Mouse (Mus musculus) heart, adult 2 months (tissue): ENCODE measurements around the gene Rxfp4. TPM values are rescaled to one million over a fixed set of nuclear protein-coding genes. Genes with fewer than 3 reads are reported as not detected.
A peak's percentile ranks its signal among the peaks of the same experiment; 100 is the strongest.

Experiments
- DNase-seq, 2 experiments: peaks; one replicate each; pipeline ENCODE4 v3.0.0; 2021
- H3K27ac ChIP-seq: fragments of 200-600 bp; 2 replicates; pipeline ENCODE4 v1.8.1; 2022
- H3K27me3 ChIP-seq: fragments of 200-500 bp; 2 replicates; pipeline ENCODE4 v1.6.1; 2012; ENCODE audit warnings: mild to moderate bottlenecking, low read length, inconsistent platforms, mixed read lengths; ENCODE audit not compliant: control insufficient read depth, insufficient read depth
- H3K36me3 ChIP-seq: fragments of 200-500 bp; 2 replicates; pipeline ENCODE4 v1.6.1; 2012; ENCODE audit warnings: low read length, inconsistent platforms; ENCODE audit not compliant: control insufficient read depth, insufficient read depth
- H3K4me1 ChIP-seq: fragments of 200-500 bp; 2 replicates; pipeline ENCODE4 v1.6.1; 2011; ENCODE audit warnings: low read length; ENCODE audit not compliant: control insufficient read depth, insufficient read depth
- H3K4me3 ChIP-seq: fragments of 200-600 bp; 2 replicates; pipeline ENCODE4 v1.8.1; 2022
- H3K79me2 ChIP-seq: fragments of 200-500 bp; replicated peaks from 2 replicates; pipeline ENCODE4 v1.6.1; 2012; ENCODE audit warnings: mild to moderate bottlenecking, inconsistent platforms, low read length, moderate library complexity, mixed read lengths; ENCODE audit not compliant: control insufficient read depth, insufficient read depth
- H3K9ac ChIP-seq: fragments of 200-500 bp; 2 replicates; pipeline ENCODE4 v1.6.1; 2012; ENCODE audit warnings: low read depth, mild to moderate bottlenecking, control low read depth, inconsistent platforms, low read length, mixed read lengths
- CTCF ChIP-seq: fragments of 200-600 bp; IDR thresholded peaks from 2 replicates; pipeline ENCODE4 v1.8.1; 2022; ENCODE audit warnings: antibody characterized with exemption, mild to moderate bottlenecking, moderate library complexity
- EP300 ChIP-seq: fragments of 200-500 bp; IDR thresholded peaks from 2 replicates; pipeline ENCODE4 v1.6.1; 2011; ENCODE audit warnings: low read depth, low read length, control low read depth; ENCODE audit not compliant: insufficient read depth
- POLR2A ChIP-seq: fragments of 200-500 bp; IDR thresholded peaks from 2 replicates; pipeline ENCODE4 v1.6.1; 2011; ENCODE audit warnings: mild to moderate bottlenecking, low read depth, low read length, control low read depth; ENCODE audit not compliant: insufficient read depth
- WGBS: fragments of 180-500 bp; shearing (Covaris S2); methylation state at CpG from one replicate; pipeline ENCODE4 v1.1.7; 2018; 5-methylcytosine and 5-hydroxymethylcytosine counted together
- intact Hi-C: fragments of 180-260 bp; cut with DNase I; formaldehyde crosslinking; loops from one replicate; pipeline ENCODE4 v1.15.1; 2025
- polyA plus RNA-seq: library from polyadenylated mRNA; depleted of rRNA; stranded (reverse); fragments of >200 nt; gene quantifications from 2 replicates; pipeline ENCODE4 v1.2.3, GENCODE M21; 2012
- total RNA-seq, 2 experiments: library from RNA; stranded (reverse); gene quantifications; 2 replicates each; pipeline ENCODE4 v1.2.3; 2021

The Rxfp4 gene
- total and polyA plus RNA-seq, 3 experiments, result not detected

DNA sequence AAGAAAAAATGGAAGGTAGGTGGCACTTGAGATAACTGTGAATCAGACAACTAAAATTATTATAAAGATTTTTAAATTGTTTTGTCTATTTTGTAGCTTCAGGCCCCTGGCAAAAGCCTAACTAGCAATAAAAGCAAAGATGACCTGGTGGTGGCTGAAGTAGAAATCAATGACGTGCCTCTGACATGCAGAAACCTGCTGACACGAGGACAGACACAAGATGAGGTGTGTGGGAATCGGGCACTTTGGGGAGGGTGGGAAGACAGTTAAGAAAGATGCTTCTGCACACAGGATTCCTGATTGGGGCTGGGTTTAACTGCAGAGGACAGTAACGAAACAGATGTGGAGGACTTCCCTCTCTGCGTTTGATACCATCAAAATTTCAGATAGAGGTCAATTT is 36.1 kb upstream of the Rxfp4 start:
- H3K4me3 ChIP-seq, result no peak overlapping the region
- no peaks in the 10 kb centered on the region for H3K27me3 ChIP-seq
- H3K36me3 ChIP-seq, result peaks cover 32% of the 10 kb centered on the region
- H3K9ac ChIP-seq, result no peak overlapping the region
- no peak overlapping the region for H3K27ac ChIP-seq
- intact Hi-C loops, result no loop called here
- peaks cover 3% of the 10 kb centered on the region for H3K79me2 ChIP-seq
- peaks cover 6% of the 10 kb centered on the region for H3K4me1 ChIP-seq
- TF ChIP-seq CTCF (no peak), EP300 (no peak), POLR2A (no peak)
- 63% methylated on average over 5 of the region's 5 CpGs for WGBS
- DNase-seq, result no peak

DNA sequence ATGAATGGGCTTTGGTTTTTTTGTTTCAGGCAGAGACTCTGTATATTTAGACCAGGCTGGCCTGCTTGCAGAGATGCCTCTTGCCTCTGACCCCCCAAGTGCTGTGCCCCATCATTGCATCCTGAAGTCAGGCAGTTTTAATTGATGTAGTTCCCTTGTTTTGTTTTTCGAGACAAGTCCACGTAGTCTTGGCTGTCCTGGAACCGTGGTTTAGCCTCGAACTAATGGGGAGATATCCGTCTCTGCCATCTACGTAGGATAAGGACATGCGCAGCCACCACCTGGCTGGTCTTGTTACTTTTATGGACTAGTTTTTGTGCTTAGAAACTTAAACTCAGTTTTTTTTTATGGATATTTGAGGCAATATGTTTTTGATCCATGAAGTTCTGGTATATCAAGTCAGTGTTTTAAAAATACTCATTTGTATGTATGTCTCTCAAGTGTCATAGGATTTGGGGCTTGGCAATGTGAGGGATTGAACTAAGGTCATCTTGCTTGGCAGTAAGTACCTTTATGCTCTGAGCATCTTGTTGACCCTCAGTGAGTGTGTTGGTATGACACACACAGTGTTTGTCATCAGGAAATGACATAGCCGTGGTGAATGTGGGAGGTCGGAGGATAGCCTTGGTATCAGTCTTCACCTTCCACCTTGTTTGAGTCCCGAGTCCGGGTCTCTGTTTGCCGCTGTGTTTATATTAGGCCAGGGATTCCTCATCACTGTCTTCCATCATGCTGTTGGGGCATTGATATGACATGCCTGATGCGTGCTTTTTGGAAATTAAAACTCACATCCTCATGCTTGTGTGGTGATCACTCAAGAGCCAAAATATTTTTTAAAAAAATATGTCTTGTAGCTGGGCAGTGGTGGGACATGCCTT is 34.0 kb upstream of the Rxfp4 start:
- intact Hi-C loops, result loop anchor here (2.0 kb wide), 2 partner anchors 28 to 52 kb away; no protein-coding TSS in a partner anchor

DNA sequence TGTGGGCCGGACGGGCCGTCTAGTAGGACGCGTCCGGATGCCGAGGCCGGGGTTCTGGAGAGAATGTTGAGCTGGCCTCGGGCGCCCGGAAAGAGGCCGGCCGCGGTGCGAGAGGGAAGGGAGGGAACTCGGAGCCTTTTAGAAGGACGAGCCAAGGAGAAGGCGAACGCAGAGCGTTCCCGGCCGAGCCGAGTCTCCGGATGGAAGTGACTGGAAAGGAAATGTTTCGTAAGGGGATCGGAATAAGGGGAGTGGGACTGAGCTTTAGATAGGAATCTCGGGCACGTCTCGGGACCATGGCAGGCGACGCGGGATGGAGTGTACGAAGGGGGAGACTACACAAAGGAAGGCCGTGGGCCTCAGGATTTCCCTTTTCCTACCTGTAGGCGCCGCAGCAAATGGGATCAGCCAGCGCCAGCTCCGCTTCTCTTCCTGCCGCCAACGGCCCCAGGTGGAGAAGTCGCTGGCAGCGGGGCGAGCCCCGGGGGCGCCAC is 33.1 kb upstream of the Rxfp4 start:
- Histone ChIP-seq H3K9ac (peak overlapping the region; percentile 95), H3K36me3 (peaks cover 21% of the 10 kb centered on the region), H3K4me3 (peak overlapping the region; percentile 54), H3K27ac (peak overlapping the region; percentile 99), H3K79me2 (peaks cover 3% of the 10 kb centered on the region), H3K27me3 (no peaks in the 10 kb centered on the region), H3K4me1 (peaks cover 6% of the 10 kb centered on the region)
- under 1% methylated on average over 45 of the region's 45 CpGs for WGBS
- TF ChIP-seq POLR2A (no peak; the same call in 1 of the 2 replicates), CTCF (peak; percentile 47)
- DNase-seq, result no peak
- intact Hi-C loops, result loop anchor here (2.0 kb wide), 2 partner anchors 29 to 53 kb away; no protein-coding TSS in a partner anchor

More for the DNA sequence above, 34.0 kb upstream of the Rxfp4 start:
- Histone ChIP-seq H3K4me3 (peak overlapping the region; percentile 54), H3K27me3 (no peaks in the 10 kb centered on the region), H3K79me2 (peaks cover 3% of the 10 kb centered on the region), H3K9ac (peak overlapping the region; percentile 95), H3K27ac (peak overlapping the region; percentile 99), H3K4me1 (peaks cover 6% of the 10 kb centered on the region), H3K36me3 (peaks cover 22% of the 10 kb centered on the region)
- no peak for TF ChIP-seq CTCF
- no peak for TF ChIP-seq EP300
- TF ChIP-seq POLR2A, result no peak
- WGBS, result 7% methylated on average over 13 of the region's 13 CpGs
- DNase-seq, result no peak

DNA sequence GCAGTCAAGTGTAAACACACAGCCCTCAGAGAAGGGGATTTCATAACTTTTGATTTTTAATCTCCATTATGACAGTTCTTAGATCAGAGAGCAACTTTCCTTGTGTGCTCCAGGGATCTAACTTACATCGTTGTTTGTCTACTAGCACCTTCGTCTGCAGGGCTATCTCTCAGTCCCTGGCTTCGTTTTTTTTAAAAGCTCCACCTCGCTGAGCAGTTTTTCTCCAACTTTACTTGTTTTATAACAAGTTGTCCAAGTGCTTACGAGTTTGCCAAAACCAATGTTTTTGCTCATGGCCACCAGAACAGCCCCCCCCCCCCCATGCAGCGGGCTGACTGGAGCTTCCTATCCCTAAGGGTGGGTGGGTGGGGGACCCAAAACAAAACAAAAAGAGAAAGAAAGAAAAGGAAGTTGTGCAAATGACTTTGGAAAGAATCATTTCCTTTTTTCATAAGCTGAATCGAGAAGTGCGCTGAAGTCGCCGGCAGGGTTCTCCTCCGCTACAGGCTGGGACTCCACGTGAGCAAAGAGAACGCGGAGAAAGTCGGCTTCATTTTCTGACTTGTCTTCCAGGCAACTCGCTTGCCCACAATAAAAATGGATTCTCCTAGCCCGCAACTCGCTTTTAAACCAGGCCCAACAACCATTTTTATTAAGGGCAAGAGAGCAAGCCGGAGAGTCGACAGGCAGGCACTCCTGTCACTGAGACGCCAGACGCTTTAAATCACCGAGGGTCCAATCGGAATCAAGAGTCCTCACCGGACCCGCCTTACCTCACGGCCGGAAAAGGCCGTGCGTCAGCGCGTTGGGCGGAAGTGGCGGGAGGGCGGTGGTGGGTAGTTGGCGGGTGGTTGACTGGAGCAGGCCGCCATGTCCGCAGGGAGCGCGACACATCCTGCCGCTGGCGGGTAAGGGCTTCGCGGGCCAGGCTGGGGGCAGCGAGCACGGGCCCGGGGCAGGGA is 32.3 kb upstream of the Rxfp4 start, which contains the start of gene Khdc4:
Khdc4 (plus strand) TSS at position 824 of the 962 bp plus-strand sequence.
- Histone ChIP-seq H3K9ac (peak within 1 kb of the TSS; percentile 95), H3K4me1 (peaks cover 6% of the 10 kb centered on the region), H3K27ac (peak within 1 kb of the TSS; percentile 99), H3K36me3 (peaks cover 18% of the 10 kb centered on the region), H3K79me2 (peaks cover 3% of the 10 kb centered on the region), H3K27me3 (no peaks in the 10 kb centered on the region), H3K4me3 (peak within 1 kb of the TSS; percentile 54)
- under 1% methylated on average over 47 of the region's 47 CpGs for WGBS
- intact Hi-C loops, result no loop called here
- TF ChIP-seq EP300, result peak; percentile 86; the same call in 1 of the 2 replicates
- peak; percentile 82 for TF ChIP-seq POLR2A
- TF ChIP-seq CTCF, result no peak
- peak; percentile 96 to 98 for DNase-seq

DNA sequence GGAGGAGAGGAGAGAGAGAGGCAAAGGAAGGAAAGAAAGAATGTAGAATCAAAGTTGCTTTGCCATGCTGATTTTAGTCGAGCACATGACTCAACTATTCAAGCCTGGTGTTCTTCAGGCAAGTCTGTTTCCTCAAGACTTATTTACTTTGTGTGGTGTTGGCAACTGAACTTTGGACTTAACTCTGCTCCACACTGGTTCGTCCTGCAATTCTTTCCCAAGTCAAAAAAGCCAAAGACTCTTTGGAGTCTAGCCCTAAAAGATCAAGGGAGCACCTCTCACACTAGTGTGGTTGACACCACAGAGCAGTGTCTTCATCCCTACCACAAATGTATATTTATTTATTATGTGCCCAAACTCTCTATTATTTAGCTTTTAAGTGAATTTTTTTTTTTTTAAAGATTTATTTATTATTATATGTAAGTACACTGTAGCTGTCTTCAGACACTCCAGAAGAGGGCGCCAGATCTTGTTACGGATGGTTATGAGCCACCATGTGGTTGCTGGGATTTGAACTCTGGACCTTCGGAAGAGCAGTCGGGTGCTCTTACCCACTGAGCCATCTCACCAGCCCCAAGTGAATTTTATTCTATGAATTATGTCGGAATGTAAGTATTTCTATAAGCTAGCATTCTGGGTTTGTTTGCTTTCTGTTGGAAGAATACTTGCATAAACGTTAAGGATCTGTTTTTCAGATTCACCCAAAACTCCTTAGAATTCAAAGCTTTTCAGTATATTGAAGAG is 31.5 kb upstream of the Rxfp4 start:
- TF ChIP-seq EP300 (no peak), CTCF (peak; percentile 49)
- peaks cover 6% of the 10 kb centered on the region for H3K4me1 ChIP-seq
- no peak for DNase-seq
- H3K36me3 ChIP-seq, result peaks cover 18% of the 10 kb centered on the region
- H3K79me2 ChIP-seq, result peaks cover 3% of the 10 kb centered on the region
- H3K27ac ChIP-seq, result peak overlapping the region; percentile 99
- H3K27me3 ChIP-seq, result no peaks in the 10 kb centered on the region
- H3K4me3 ChIP-seq, result peak overlapping the region; percentile 54
- H3K9ac ChIP-seq, result no peak overlapping the region
- WGBS, result 53% methylated on average over 8 of the region's 8 CpGs
- intact Hi-C loops, result no loop called here
